Mouse (Mus musculus) lung, adult 2 months (tissue): ENCODE measurements around the gene Hoxa11.

ENCODE experiments used
- CTCF ChIP-seq: fragments of 200-500 bp; IDR thresholded peaks from 2 replicates; pipeline ENCODE4 v1.5.1; 2011; ENCODE audit warnings: mild to moderate bottlenecking, low read length, control low read depth; ENCODE audit not compliant: insufficient read depth
- POLR2A ChIP-seq: fragments of 200-500 bp; IDR thresholded peaks from 2 replicates; pipeline ENCODE4 v1.6.1; 2011; ENCODE audit warnings: low read depth, mild to moderate bottlenecking, control low read depth, low read length, borderline replicate concordance; ENCODE audit errors: extremely low read depth

DNA sequence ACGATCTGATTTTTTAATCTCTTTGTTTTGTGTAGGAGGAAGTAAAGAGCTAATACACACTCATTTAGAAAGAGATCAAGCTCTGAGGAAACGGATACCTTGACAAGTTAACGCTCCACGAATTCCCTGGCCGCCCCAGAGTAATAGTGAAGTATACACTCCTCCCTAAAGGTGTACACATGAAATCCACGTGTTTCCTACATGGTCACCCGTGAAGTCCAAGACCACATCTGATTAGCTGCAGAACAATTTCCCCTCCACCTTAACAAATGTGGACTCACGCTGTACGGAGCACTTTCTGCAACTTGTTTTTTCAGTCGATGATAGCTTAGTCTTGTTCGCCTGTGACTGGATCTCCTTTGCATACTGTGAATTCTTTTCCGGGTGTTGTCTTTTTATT, 44.6 kb upstream of the Hoxa11 start:
- no peak for TF ChIP-seq CTCF
- no peak for TF ChIP-seq POLR2A
